Mouse (Mus musculus) myocyte (in vitro differentiated cells): ENCODE measurements around the gene Smarcc2. TPM values are rescaled to one million over a fixed set of nuclear protein-coding genes. Genes with fewer than 3 reads are reported as not detected.

Source experiments
- H3K27me3 ChIP-seq: one replicate; pipeline ENCODE4 v1.6.1; 2011; ENCODE audit not compliant: control insufficient read depth, insufficient read depth, insufficient read length
- H3K36me3 ChIP-seq: one replicate; pipeline ENCODE4 v1.6.1; 2011; ENCODE audit not compliant: control insufficient read depth, insufficient read depth
- H3K4me2 ChIP-seq: one replicate; pipeline ENCODE4 v1.6.1; 2011; ENCODE audit warnings: low read depth, control low read depth
- H3K4me3 ChIP-seq: one replicate; pipeline ENCODE4 v1.5.1; 2011; ENCODE audit warnings: mild to moderate bottlenecking, control low read depth, moderate library complexity
- H3K79me2 ChIP-seq: one replicate; pipeline ENCODE4 v1.6.1; 2011; ENCODE audit not compliant: control insufficient read depth, insufficient read depth
- H3ac ChIP-seq: one replicate; pipeline ENCODE4 v1.6.1; 2011; ENCODE audit not compliant: control insufficient read depth, insufficient read length
- CEBPB ChIP-seq: IDR thresholded peaks from 2 replicates; pipeline ENCODE4 v1.6.1; 2011; ENCODE audit warnings: mild to moderate bottlenecking, moderate library complexity; ENCODE audit not compliant: poor library complexity, insufficient read depth, severe bottlenecking
- E2F4 ChIP-seq: IDR thresholded peaks from one replicate; pipeline ENCODE4 v1.6.1; 2011; ENCODE audit warnings: mild to moderate bottlenecking, control low read depth, moderate library complexity; ENCODE audit not compliant: insufficient read depth
- MAX ChIP-seq: IDR thresholded peaks from one replicate; pipeline ENCODE4 v1.6.1; 2011; ENCODE audit warnings: low read depth, mild to moderate bottlenecking, control low read depth
- MYOD1 ChIP-seq, 3 experiments: IDR thresholded peaks; one replicate each; pipeline ENCODE4 v1.6.1; 2011; ENCODE audit warnings: control low read depth in 2 of 3, low read depth in 2 of 3, mild to moderate bottlenecking in 2 of 3, moderate library complexity in 1 of 3; ENCODE audit not compliant: insufficient read length in 2 of 3, control insufficient read depth in 1 of 3
- MYOG ChIP-seq, 3 experiments: IDR thresholded peaks; one replicate each; pipeline ENCODE4 v1.6.1; 2011; ENCODE audit warnings: control low read depth in 2 of 3, low read depth in 2 of 3, mild to moderate bottlenecking in 2 of 3; ENCODE audit not compliant: insufficient read length in 2 of 3, control insufficient read depth in 1 of 3, insufficient read depth in 1 of 3
- POLR2A ChIP-seq: IDR thresholded peaks from one replicate; pipeline ENCODE4 v1.6.1; 2011; ENCODE audit warnings: low read depth, mild to moderate bottlenecking, control low read depth, moderate library complexity; ENCODE audit not compliant: insufficient read length
- POLR2AphosphoS2 ChIP-seq: IDR thresholded peaks from one replicate; pipeline ENCODE4 v1.6.1; 2011; ENCODE audit warnings: low read depth, control low read depth; ENCODE audit not compliant: insufficient read length
- REST ChIP-seq: IDR thresholded peaks from one replicate; pipeline ENCODE4 v1.6.1; 2011; ENCODE audit warnings: mild to moderate bottlenecking, control low read depth, moderate library complexity; ENCODE audit not compliant: insufficient read depth, insufficient read length
- SRF ChIP-seq: IDR thresholded peaks from one replicate; pipeline ENCODE4 v1.6.1; 2011; ENCODE audit warnings: low read depth; ENCODE audit not compliant: control insufficient read depth, insufficient read length
- TCF12 ChIP-seq: IDR thresholded peaks from one replicate; pipeline ENCODE4 v1.6.1; 2011; ENCODE audit warnings: mild to moderate bottlenecking, control low read depth; ENCODE audit not compliant: poor library complexity, insufficient read depth, severe bottlenecking
- TCF3 ChIP-seq: IDR thresholded peaks from one replicate; pipeline ENCODE4 v1.6.1; 2011; ENCODE audit warnings: low read depth, control low read depth; ENCODE audit not compliant: insufficient read length
- USF1 ChIP-seq: IDR thresholded peaks from one replicate; pipeline ENCODE4 v1.6.1; 2011; ENCODE audit warnings: low read depth, mild to moderate bottlenecking, control low read depth, moderate library complexity
- polyA plus RNA-seq: library from polyadenylated mRNA; unstranded; fragments of >200 nt; fragmentation: generic; extraction: Trizol; gene quantifications from one replicate; pipeline ENCODE4 v1.2.1, GENCODE M21; 2012; ENCODE audit warnings: missing spikeins

Gene Smarcc2
- polyA plus RNA-seq, 1 experiment, result 52.5 TPM

DNA sequence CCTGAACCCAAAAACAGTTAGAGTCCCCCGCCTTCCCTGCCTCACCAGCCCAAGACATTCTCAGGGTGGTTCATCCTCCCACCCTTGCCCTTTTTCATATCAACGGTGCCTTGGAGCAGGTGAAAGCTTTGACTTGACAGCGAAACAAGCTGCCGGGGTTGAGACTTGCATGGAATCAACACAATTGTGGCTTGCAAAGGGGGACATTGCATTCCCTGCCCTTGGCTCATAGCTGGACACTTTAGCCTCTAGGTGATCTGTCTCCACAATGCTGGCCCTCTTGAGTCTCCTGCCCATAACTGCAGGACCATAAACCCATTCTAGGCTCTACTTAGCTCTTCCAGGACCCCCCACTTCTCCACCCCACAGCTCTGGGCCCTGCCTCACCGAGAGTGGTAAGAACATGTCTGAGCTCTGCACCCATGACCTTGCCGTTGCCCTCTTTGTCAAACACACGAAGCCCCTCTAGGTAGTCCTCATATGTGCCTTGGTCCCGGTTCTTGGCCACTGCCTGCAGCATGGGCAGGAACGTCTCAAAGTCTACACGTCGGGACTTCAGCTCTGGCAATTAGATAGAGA is 35.7 kb downstream of the Smarcc2 start:
- Histone ChIP-seq H3K27me3 (no peaks in the 10 kb centered on the region), H3K36me3 (peaks cover 13% of the 10 kb centered on the region), H3K4me2 (peak overlapping the region; percentile 96), H3K4me3 (peak overlapping the region; percentile 98), H3K79me2 (peaks cover 47% of the 10 kb centered on the region), H3ac (peak overlapping the region; percentile 12)
- no peak for TF ChIP-seq MYOG (IDR thresholded peaks at IDR 0.05; ENCODE audit: control insufficient read depth in 1 of 3, insufficient read depth in 1 of 3, insufficient read length in 2 of 3, low read depth in 2 of 3)
- TF ChIP-seq REST, result no peak
- TF ChIP-seq MAX, result no peak
- TF ChIP-seq POLR2AphosphoS2, result peak; percentile 22
- no peak for TF ChIP-seq E2F4

DNA sequence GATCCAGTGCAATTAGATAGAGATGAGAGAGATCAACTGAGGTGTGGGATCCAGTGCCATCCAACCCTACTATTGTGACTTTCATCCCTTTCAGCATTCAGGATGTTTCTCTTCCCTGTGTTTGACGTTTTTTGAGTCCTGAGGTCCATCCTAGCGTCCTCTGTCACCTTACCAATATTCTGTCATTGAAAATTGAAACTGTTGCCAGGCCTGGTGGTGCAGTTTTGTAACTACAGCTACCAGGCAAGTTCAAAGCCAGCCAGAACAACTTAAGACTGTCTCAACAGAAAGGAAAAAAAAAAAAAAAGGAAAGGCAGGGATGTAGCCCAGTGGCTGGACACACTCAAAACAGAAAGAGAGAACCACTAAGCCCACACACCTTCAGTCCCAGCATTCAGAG is 36.2 kb downstream of the Smarcc2 start:
- peak overlapping the region; percentile 12 for H3ac ChIP-seq
- no peak for TF ChIP-seq USF1
- no peak for TF ChIP-seq MAX
- TF ChIP-seq SRF, result no peak
- TF ChIP-seq TCF12, result no peak
- TF ChIP-seq POLR2A, result no peak
- no peak for TF ChIP-seq TCF3
- TF ChIP-seq REST, result no peak
- TF ChIP-seq MYOD1 (IDR thresholded peaks at IDR 0.05; ENCODE audit: control insufficient read depth in 1 of 3, insufficient read length in 2 of 3, low read depth in 2 of 3), result no peak

DNA sequence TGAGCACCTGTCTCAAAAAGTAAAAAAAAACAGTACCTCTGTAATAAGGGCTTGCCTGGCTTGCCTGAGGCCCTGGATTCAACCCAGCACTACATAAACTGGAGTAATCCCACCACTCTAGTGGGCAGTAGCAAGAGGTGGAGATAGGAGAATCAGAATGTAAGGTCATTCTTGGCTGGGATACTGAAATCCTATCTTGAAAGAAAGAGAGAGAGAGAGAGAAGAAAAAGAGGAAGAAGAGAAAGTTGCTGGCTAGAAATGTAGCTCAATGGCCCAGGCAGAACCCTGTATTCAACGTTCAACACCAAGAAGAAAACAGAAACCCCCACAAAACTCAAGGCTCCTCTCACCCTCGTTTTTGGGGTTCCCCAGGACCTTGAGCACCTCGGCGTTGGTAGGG is 36.9 kb downstream of the Smarcc2 start:
- Histone ChIP-seq H3K4me3 (peak overlapping the region; percentile 98), H3ac (no peak overlapping the region), H3K36me3 (peaks cover 13% of the 10 kb centered on the region), H3K27me3 (no peaks in the 10 kb centered on the region), H3K4me2 (peak overlapping the region; percentile 96), H3K79me2 (peaks cover 47% of the 10 kb centered on the region)
- TF ChIP-seq MAX (no peak), E2F4 (no peak), MYOG (IDR thresholded peaks at IDR 0.05; ENCODE audit: control insufficient read depth in 1 of 3, insufficient read depth in 1 of 3, insufficient read length in 2 of 3, low read depth in 2 of 3) (no peak), TCF12 (no peak), USF1 (no peak), MYOD1 (IDR thresholded peaks at IDR 0.05; ENCODE audit: control insufficient read depth in 1 of 3, insufficient read length in 2 of 3, low read depth in 2 of 3) (no peak), TCF3 (no peak), POLR2AphosphoS2 (no peak), POLR2A (no peak)

More for the DNA sequence above, 36.2 kb downstream of the Smarcc2 start:
- Histone ChIP-seq H3K4me3 (peak overlapping the region; percentile 98), H3K36me3 (peaks cover 13% of the 10 kb centered on the region), H3K27me3 (no peaks in the 10 kb centered on the region), H3K4me2 (peak overlapping the region; percentile 96), H3K79me2 (peaks cover 47% of the 10 kb centered on the region)

DNA sequence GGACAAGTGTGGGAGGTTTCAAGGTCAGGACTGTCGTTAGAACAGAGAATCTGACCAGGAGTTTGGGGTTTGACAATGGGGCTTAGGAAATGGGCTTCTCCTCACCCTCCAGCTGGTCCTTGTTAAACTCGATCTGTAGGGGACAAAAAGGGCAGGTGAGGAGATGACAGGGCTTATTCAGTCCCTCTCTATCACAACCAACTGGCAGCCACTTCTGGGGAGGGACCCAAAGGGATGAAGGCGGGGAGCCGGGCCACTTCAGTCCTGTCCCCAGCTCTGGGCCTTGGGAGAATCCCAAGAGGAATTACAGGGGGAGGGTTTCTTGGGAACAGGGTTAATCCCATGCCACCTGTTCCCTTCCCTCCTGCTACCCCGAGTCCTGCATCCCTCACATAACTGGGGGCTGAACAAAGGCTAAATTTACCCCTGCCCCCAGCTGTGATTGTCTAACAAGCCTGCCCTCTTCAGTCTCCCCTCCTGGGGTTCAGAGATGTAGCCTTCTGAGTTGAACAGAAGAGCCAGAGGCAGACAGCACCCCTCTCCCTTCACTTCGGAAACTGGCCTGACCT is 37.5 kb downstream of the Smarcc2 start:
- peak overlapping the region; percentile 98 for H3K4me3 ChIP-seq
- TF ChIP-seq TCF3, result peak; percentile 12
- TF ChIP-seq E2F4, result no peak
- no peak for TF ChIP-seq USF1
- peak in 2 of 3 experiments; percentile 37 to 81 for TF ChIP-seq MYOG (IDR thresholded peaks at IDR 0.05; ENCODE audit: control insufficient read depth in 1 of 3, insufficient read depth in 1 of 3, insufficient read length in 2 of 3, low read depth in 2 of 3)
- no peak for TF ChIP-seq SRF
- TF ChIP-seq POLR2A, result peak; percentile 12
- TF ChIP-seq TCF12, result peak; percentile 70
- TF ChIP-seq CEBPB, result no peak
- no peak for TF ChIP-seq POLR2AphosphoS2
- no peak for TF ChIP-seq MAX
- peak; percentile 90 to 95 (median 91) for TF ChIP-seq MYOD1 (IDR thresholded peaks at IDR 0.05; ENCODE audit: control insufficient read depth in 1 of 3, insufficient read length in 2 of 3, low read depth in 2 of 3)
- TF ChIP-seq REST, result no peak
- peaks cover 7% of the 10 kb centered on the region for H3K36me3 ChIP-seq
- H3K79me2 ChIP-seq, result peaks cover 40% of the 10 kb centered on the region
- no peaks in the 10 kb centered on the region for H3K27me3 ChIP-seq
- H3ac ChIP-seq, result no peak overlapping the region
- peak overlapping the region; percentile 97 for H3K4me2 ChIP-seq

DNA sequence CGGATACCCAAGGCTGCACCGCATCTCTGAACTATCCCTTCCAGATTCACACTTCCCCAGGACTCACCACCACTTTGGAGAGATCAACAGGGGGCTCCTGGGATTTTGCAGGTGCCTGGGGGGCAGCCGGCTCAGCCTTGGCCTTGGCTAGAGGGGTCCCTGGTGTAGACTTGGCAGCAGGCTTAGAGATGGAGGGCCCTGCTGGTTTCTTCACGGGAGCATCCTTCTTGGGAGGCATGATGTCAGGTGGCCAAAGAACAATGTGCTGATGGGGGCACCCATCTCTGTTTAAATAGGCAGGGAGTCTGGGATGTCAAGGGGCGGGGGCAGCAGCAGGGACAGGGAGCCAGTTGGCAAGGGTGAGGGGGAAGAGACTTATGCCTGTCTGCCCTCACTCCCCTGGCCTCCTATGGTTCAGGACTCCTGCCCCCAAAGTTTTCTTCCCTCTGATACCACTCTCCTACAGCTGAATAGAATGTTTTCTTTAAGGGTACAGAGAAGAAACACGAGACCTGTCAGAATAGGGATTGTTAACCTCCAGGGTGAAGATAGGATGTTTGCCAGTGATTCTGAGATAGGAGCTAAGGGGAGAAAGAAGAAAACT is 38.2 kb downstream of the Smarcc2 start:
- Histone ChIP-seq H3K36me3 (peaks cover under 1% of the 10 kb centered on the region), H3K4me2 (peak overlapping the region; percentile 97), H3ac (no peak overlapping the region), H3K4me3 (peak overlapping the region; percentile 98), H3K27me3 (no peaks in the 10 kb centered on the region), H3K79me2 (peaks cover 34% of the 10 kb centered on the region)
- TF ChIP-seq SRF (no peak), TCF12 (no peak), POLR2AphosphoS2 (peak; percentile 55), MYOD1 (IDR thresholded peaks at IDR 0.05; ENCODE audit: control insufficient read depth in 1 of 3, insufficient read length in 2 of 3, low read depth in 2 of 3) (peak in 1 of 3 experiments; percentile 32)
